Mouse (Mus musculus): ENCODE measurements around the gene Gm20388. TPM values are rescaled to one million over a fixed set of nuclear protein-coding genes. Genes with fewer than 3 reads are reported as not detected.

Gene Gm20388
- total RNA-seq, 2 experiments from 2014 or later: 2.2 to 7.6 TPM

GRCm38 (mm10) chr8:122259351-122259750, 2348.7 kb downstream of the Gm20388 start:
- DNase-seq (ENCODE audit: low spot score in 2 of 2): peak; percentile 55 to 85
- TF ChIP-seq CTCF (conservative IDR thresholded peaks at IDR 0.05): peak; percentile 100
- Histone ChIP-seq H3K27ac (no peak overlapping the region), H3K4me3 (no peak overlapping the region)

- no peak for DNase-seq (ENCODE audit: low spot score in 2 of 2)
- H3K4me3 ChIP-seq: no peak overlapping the region
- no peak; the same call in 1 of the 2 replicates for TF ChIP-seq CTCF (conservative IDR thresholded peaks at IDR 0.05)
- H3K27ac ChIP-seq: no peak overlapping the region
Observed at GRCm38 (mm10) chr8:122260755-122261154, 2350.1 kb downstream of the Gm20388 start.

GRCm38 (mm10) chr8:122262835-122263234, 2352.2 kb downstream of the Gm20388 start:
- TF ChIP-seq CTCF (conservative IDR thresholded peaks at IDR 0.05): no peak
- H3K27ac ChIP-seq: no peak overlapping the region
- DNase-seq (ENCODE audit: low spot score in 2 of 2): no peak
- no peak overlapping the region for H3K4me3 ChIP-seq

DNA sequence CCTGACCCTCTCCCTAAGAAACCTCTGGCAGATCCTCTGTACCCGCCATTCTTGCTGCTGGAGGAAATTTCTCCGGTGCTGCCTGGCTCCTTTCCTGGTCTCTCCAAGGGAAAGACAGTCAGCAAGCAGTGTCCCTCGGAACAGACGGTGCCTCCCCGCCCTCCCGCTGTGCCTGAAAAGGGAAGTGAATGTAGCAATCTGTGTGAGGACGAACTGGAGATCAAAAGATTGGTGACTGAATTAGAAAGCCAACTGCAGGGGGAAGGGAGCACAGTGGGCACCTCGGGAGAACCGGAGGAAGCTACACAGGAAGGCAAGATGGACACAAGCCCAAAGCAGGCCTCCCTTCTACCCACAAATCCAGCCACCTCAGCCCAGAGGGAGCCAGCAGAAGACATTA, 2353.6 kb downstream of the Gm20388 start:
- TF ChIP-seq CTCF (conservative IDR thresholded peaks at IDR 0.05): no peak
- Histone ChIP-seq H3K4me3 (no peak overlapping the region), H3K27ac (peak overlapping the region; percentile 49; the same call in 1 of the 2 replicates)
- DNase-seq (ENCODE audit: low spot score in 2 of 2): peak in 1 of 2 experiments; percentile 49

DNA sequence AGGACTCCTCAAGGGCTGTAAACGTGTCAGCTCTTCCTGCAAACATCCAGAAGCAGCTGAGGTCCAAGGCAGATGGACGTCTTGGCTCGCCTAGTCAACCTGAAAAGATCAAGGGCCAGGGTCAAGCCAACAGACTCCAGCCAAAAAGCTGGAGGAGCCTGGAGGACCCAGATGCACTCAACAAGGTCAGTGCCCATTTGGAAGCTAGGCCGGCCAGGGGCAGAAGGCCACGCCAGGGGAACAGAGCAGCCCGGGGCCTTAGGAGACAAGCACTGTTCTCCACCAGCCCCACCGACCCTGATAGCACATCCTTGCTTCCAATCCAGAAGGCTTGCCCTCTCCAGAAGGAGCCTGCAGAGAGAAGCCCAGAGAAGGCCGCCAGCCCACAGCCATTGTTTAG, 2354.9 kb downstream of the Gm20388 start:
- no peak for TF ChIP-seq CTCF (conservative IDR thresholded peaks at IDR 0.05)
- Histone ChIP-seq H3K27ac (no peak overlapping the region), H3K4me3 (no peak overlapping the region)
- DNase-seq (ENCODE audit: low spot score in 2 of 2): no peak

DNA sequence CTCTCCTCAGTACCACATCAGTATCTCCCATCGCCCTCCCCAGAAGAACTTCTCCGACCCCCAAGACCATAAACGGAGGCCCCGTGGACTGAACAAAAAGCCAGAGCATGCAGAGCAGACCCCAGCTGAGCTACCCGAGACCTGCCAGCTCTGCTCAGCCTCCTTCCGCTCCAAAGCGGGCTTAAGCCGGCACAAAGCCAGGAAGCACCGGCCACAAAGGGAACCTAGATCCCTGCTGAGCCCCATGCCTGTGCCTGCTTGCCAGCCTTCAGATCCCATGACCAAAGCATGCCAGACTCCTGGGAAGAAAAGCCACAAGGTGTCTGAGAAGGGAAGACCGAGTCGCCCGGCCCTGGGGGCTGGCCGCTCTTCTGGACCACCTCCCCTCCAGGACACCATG, 2356.2 kb downstream of the Gm20388 start:
- Histone ChIP-seq H3K4me3 (no peak overlapping the region), H3K27ac (no peak overlapping the region)
- TF ChIP-seq CTCF (conservative IDR thresholded peaks at IDR 0.05): no peak
- no peak for DNase-seq (ENCODE audit: low spot score in 2 of 2)

DNA sequence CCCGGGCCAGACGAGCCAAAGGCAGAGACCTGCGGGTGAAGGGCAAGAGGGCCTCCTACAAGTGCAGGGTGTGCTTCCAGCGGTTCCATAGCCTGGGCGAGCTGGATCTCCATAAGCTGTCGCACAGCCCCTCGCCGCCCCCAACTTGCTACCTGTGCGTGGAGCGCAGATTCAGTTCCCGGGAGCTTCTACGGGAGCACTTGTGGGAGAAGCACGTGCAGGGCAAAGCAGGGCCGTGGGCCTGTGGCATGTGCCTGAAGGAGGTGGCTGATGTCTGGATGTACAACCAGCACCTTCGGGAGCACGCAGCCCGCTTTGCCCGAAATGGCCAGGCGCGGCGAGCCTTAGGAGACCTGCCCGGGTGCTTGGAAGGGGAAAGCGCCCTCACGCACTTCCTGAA, 2358.2 kb downstream of the Gm20388 start:
- no peak for DNase-seq (ENCODE audit: low spot score in 2 of 2)
- peak overlapping the region; percentile 56 for H3K4me3 ChIP-seq
- peak overlapping the region; percentile 88 for H3K27ac ChIP-seq
- no peak for TF ChIP-seq CTCF (conservative IDR thresholded peaks at IDR 0.05)

GRCm38 (mm10) chr8:122269404-122269803, 2358.8 kb downstream of the Gm20388 start:
- peak; percentile 69 to 84 for DNase-seq (ENCODE audit: low spot score in 2 of 2)
- peak overlapping the region; percentile 88 for H3K27ac ChIP-seq
- TF ChIP-seq CTCF (conservative IDR thresholded peaks at IDR 0.05): peak; percentile 95
- H3K4me3 ChIP-seq: peak overlapping the region; percentile 56

DNA sequence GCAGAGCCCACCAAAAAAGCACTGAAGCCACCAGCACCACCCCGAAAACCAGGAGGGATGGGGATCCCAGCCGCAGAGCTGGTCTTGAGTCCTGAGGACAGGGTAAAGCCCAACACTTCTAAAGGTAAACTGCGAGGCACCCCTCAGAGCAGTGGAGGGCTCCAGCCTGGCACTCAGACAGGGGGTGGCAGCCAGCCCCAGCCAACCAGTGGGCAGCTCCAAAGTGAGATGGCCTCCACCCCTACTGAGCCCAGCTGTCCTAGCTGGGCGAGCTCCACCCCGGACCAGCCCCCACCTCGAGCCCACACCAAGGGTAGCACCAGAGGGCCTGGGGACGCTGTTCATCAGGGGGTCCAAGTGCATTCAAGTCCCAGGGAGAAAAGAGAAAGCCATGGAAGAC, 2359.9 kb downstream of the Gm20388 start:
- no peak overlapping the region for H3K4me3 ChIP-seq
- TF ChIP-seq CTCF (conservative IDR thresholded peaks at IDR 0.05): no peak
- no peak overlapping the region for H3K27ac ChIP-seq
- DNase-seq (ENCODE audit: low spot score in 2 of 2): no peak

DNA sequence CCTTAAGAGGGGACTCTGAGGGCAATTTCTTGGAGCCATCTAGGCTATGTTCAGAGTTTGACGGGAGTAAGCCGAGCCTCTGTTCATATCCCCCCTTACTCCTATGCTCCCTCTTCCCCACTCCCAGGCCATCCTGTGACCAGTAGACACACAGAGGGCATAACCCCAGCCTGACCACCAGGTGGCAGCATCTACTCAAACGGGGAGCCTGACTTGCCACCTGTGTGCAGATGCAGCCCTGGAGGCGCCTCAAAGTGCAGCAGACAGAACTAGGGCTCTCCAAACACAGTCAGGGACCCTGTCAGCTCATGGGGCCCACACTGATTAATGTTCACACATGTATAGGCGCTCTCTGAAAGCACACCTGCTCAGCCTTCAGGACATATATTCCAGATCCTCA, 2362.5 kb downstream of the Gm20388 start:
- peak; percentile 95 for TF ChIP-seq CTCF (conservative IDR thresholded peaks at IDR 0.05)
- Histone ChIP-seq H3K27ac (no peak overlapping the region), H3K4me3 (no peak overlapping the region)
- DNase-seq (ENCODE audit: low spot score in 2 of 2): peak; percentile 56 to 80

- no peak overlapping the region for H3K27ac ChIP-seq
- DNase-seq (ENCODE audit: low spot score in 2 of 2): no peak
- no peak overlapping the region for H3K4me3 ChIP-seq
- TF ChIP-seq CTCF (conservative IDR thresholded peaks at IDR 0.05): no peak
Observed at GRCm38 (mm10) chr8:122273826-122274225, 2363.2 kb downstream of the Gm20388 start.

- Histone ChIP-seq H3K27ac (no peak overlapping the region), H3K4me3 (no peak overlapping the region)
- no peak for TF ChIP-seq CTCF (conservative IDR thresholded peaks at IDR 0.05)
- no peak for DNase-seq (ENCODE audit: low spot score in 2 of 2)
Observed at GRCm38 (mm10) chr8:122274651-122275391, 2364.2 kb downstream of the Gm20388 start.

DNA sequence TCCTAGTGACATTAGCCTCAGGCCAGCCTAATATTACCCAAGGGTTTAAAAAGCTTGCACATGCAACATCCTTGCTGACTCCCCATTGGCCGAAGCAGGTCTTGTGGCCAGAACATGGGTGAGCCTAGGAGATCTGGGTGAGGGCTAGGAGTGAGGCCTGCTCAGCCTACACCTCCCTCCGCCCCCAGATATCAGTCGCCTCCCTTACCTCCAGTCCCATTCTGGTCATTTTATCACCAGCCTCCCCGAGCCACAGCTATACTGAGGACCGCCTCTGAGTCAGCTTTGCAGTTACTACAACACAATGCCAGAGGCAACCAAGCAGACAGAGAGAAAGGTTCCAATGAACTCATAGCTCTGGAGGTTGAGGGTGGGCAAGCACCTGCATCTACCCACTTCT, 2365.7 kb downstream of the Gm20388 start:
- no peak for DNase-seq (ENCODE audit: low spot score in 2 of 2)
- no peak for TF ChIP-seq CTCF (conservative IDR thresholded peaks at IDR 0.05)
- H3K4me3 ChIP-seq: no peak overlapping the region

More for the DNA sequence above, 2365.7 kb downstream of the Gm20388 start:
- no peak overlapping the region for H3K27ac ChIP-seq
